Mouse (Mus musculus) midbrain, embryonic 12.5 days (tissue): ENCODE measurements around the gene Limd1. TPM values are rescaled to one million over a fixed set of nuclear protein-coding genes. Genes with fewer than 3 reads are reported as not detected.

Experiments
- ATAC-seq: fragments of 200-750 bp; cut with Nextera tagmentation; 2 replicates; pipeline ENCODE4 v1.8.0; 2017; ENCODE audit warnings: low read depth, moderate TSS enrichment, moderate library complexity; ENCODE audit not compliant: low FRiP score
- H3K27ac ChIP-seq: fragments of 300-500 bp; sonication (generic); replicated peaks from 2 replicates; pipeline ENCODE4 v1.5.1; 2016; ENCODE audit warnings: mild to moderate bottlenecking
- H3K27me3 ChIP-seq: fragments of 300-500 bp; sonication (generic); 2 replicates; pipeline ENCODE4 v1.6.1; 2016; ENCODE audit warnings: mild to moderate bottlenecking
- H3K36me3 ChIP-seq: fragments of 300-500 bp; sonication (generic); 2 replicates; pipeline ENCODE4 v1.6.1; 2016
- H3K4me1 ChIP-seq: fragments of 300-500 bp; sonication (generic); 2 replicates; pipeline ENCODE4 v1.6.1; 2016
- H3K4me2 ChIP-seq: fragments of 300-500 bp; sonication (generic); replicated peaks from 2 replicates; pipeline ENCODE4 v1.6.1; 2016; ENCODE audit warnings: mild to moderate bottlenecking, moderate library complexity
- H3K4me3 ChIP-seq: fragments of 300-500 bp; sonication (generic); 2 replicates; pipeline ENCODE4 v1.5.1; 2016; ENCODE audit warnings: mild to moderate bottlenecking
- H3K9ac ChIP-seq: fragments of 300-500 bp; sonication (generic); replicated peaks from 2 replicates; pipeline ENCODE4 v1.6.1; 2016; ENCODE audit warnings: mild to moderate bottlenecking, moderate library complexity
- H3K9me3 ChIP-seq: fragments of 300-500 bp; sonication (generic); 2 replicates; pipeline ENCODE4 v1.6.1; 2016; ENCODE audit warnings: mild to moderate bottlenecking
- WGBS: fragments of 180-500 bp; shearing (Covaris S2); methylation state at CpG from one replicate; pipeline ENCODE4 v1.1.7; 2016; 5-methylcytosine and 5-hydroxymethylcytosine counted together
- polyA plus RNA-seq: library from polyadenylated mRNA; unstranded; fragments of >200 nt; fragmentation: Nextera tagmentation; extraction: Ambion mirVana; gene quantifications from 2 replicates; pipeline ENCODE4 v1.2.1, GENCODE M21; 2016

Limd1 gene
- polyA plus RNA-seq, 1 experiment from 2014 or later: 45.3 TPM

DNA sequence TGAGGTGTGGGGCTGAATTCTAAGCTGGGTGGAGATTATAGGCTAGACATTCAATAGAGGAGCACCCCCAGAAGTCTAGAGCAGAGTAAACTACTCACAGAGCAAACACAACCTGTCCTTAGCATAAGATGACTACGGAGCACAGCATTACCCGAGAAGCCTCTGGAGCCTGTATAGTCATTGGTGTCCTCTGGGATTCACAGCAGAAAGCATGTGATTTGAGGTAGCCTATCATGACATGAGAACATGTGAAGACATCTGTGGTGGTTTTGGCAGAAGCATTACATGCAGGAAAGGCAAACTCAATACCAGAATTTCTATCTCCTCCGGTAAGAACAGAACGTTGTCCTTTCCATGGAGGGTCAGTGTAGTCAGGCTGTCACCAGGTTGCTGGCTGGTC is 7.1 kb downstream of the Limd1 start:
- 94% methylated on average over 4 of the region's 4 CpGs for WGBS
- no peak overlapping the region for H3K4me2 ChIP-seq
- H3K9ac ChIP-seq: no peak overlapping the region
- H3K27ac ChIP-seq: no peak overlapping the region
- ATAC-seq: no peak
- H3K9me3 ChIP-seq: no peaks in the 10 kb centered on the region
- H3K36me3 ChIP-seq: peaks cover 13% of the 10 kb centered on the region; the same call in 1 of the 2 replicates
- no peaks in the 10 kb centered on the region for H3K27me3 ChIP-seq
- no peak overlapping the region for H3K4me3 ChIP-seq
- H3K4me1 ChIP-seq: peaks cover 27% of the 10 kb centered on the region

DNA sequence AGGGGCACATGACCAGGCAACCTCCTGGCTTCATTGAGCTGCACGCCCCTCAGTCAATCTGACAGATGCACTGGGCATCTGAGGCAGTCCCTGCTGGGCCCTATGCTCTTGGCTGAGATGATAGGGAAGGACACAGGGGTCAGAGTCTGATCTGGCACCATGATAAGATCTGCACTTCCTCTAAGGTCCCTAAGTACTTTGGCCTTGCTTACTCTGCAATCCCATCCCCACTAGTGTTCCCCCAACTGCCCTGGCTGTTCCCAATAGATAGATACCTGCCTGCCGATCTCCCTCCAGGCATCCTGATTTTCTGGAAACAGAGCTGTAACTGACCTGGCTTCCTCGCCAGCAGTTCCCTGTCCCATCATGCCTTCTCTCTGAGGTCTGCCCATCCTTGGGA is 8.1 kb downstream of the Limd1 start:
- 78% methylated on average over 3 of the region's 3 CpGs for WGBS
- Histone ChIP-seq H3K9ac (no peak overlapping the region), H3K27me3 (no peaks in the 10 kb centered on the region), H3K4me3 (no peak overlapping the region), H3K9me3 (no peaks in the 10 kb centered on the region), H3K4me1 (peaks cover 18% of the 10 kb centered on the region), H3K27ac (no peak overlapping the region), H3K36me3 (peaks cover 8% of the 10 kb centered on the region; the same call in 1 of the 2 replicates), H3K4me2 (no peak overlapping the region)
- no peak for ATAC-seq

DNA sequence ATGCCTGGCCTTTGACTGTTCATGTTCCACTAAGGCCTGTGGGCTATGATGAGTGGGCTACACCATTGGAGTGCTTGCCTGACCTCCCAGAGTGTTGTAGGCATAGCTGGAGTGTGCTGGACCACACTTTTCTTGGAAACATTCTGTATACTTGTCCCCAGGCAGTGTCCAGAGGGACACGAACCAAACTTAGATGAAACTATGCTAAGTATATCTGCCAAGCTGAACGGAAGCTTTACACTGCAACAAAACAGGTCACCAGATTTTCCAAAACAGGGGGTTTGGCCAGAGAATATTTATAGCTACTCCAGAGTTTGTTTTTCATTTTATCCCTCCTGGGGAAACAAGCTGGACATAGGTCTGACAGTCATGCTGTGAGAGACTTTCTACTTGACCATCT is 10.6 kb downstream of the Limd1 start:
- Histone ChIP-seq H3K4me3 (no peak overlapping the region), H3K27ac (no peak overlapping the region), H3K4me1 (peaks cover 10% of the 10 kb centered on the region; the same call in 1 of the 2 replicates), H3K9me3 (no peaks in the 10 kb centered on the region), H3K27me3 (no peaks in the 10 kb centered on the region), H3K36me3 (0 out of 2 replicates have a peak, but pooled peaks cover 3% of the 10 kb centered on the region), H3K9ac (no peak overlapping the region), H3K4me2 (no peak overlapping the region)
- ATAC-seq: no peak
- WGBS: 81% methylated on average over 2 of the region's 2 CpGs

DNA sequence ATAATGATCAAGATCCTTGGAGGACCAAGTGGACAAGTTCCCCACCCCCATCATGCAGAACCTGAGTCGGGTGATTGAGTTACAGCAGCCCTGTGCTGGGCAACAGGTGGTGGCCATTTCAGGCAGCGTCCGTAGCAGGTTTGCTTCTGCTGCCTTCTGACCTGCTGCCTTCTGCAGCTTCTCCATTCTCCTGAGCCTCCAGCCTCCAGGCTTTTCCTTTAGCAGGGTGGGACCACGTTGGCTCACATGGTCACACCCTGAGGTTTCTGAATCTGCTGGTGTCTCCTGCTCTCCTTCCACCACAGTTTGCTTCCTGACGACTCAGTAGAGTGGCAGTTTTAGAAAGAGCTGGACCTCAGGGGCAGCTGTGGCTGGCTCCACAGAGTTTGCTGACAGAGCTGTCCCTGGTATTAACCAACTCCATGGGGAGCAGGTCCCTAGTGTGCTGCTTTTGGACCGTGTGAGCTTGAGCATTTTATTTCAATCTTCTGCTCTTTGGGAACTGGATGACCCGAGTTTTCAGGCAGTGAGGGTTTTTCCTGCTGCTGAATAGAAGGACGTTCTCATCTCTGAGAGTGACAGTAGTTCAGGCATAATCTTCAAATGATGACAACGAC is 11.3 kb downstream of the Limd1 start:
- H3K27ac ChIP-seq: no peak overlapping the region
- no peak overlapping the region for H3K4me2 ChIP-seq
- H3K4me3 ChIP-seq: no peak overlapping the region
- no peaks in the 10 kb centered on the region for H3K27me3 ChIP-seq
- H3K36me3 ChIP-seq: no peaks in the 10 kb centered on the region
- 84% methylated on average over 9 of the region's 9 CpGs for WGBS
- ATAC-seq: no peak
- H3K9me3 ChIP-seq: no peaks in the 10 kb centered on the region
- H3K9ac ChIP-seq: no peak overlapping the region
- H3K4me1 ChIP-seq: peaks cover 10% of the 10 kb centered on the region; the same call in 1 of the 2 replicates

DNA sequence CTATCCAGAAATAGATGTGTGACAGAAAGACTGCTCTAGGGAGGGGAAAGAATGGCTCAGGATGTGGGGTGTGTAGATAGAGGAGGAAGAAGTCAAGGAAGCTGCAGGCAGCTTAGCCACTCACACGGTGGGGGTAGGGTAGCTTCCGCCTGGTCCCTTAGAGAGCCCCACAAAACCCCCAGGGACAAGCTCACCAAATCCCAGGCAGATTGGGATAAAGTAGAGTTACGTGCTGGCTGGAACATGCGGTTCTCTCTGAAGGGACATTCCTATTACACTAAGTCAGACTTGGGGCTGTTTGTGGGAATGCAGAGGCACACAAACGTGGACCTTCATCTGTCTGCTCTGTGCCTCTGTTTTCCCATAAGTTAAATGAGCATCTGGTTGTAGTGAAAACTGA is 12.4 kb downstream of the Limd1 start:
- Histone ChIP-seq H3K27ac (no peak overlapping the region), H3K9ac (no peak overlapping the region), H3K27me3 (no peaks in the 10 kb centered on the region), H3K4me2 (no peak overlapping the region), H3K9me3 (no peaks in the 10 kb centered on the region), H3K4me1 (peaks cover 10% of the 10 kb centered on the region; the same call in 1 of the 2 replicates), H3K4me3 (no peak overlapping the region), H3K36me3 (no peaks in the 10 kb centered on the region)
- WGBS: 88% methylated on average over 5 of the region's 5 CpGs
- ATAC-seq: no peak

DNA sequence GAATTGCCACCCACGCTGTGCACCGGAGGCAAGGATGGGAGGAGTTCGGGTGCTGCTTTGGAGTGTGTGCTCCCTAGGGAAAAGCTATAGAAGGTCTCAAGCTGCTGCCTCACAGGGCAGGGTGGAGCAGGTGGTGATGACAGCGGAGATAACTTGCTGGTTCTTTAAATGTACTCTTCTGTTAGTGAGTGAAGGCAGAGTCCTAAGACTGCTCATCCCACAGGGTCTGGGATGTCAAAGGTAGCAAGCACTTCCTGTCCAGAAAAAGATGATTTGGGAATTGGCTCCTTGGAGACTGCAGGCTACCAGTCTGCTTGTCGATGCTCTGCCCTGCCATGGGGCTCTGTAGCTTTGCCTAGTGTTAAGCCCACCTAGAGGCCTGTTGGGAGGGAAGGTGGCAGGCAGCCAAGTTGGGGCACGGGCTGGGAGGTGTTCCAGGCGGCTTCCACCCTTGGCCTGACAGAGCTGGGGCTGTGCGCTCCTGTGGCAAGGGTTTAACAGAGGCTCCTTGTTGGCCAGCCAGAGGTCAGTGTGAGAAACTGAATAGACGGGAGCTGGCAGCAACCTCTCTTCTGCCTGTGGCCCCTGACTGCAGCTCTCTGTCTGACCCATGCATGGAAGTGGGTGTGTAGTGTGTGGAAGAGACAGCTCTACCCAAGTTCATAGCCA is 13.5 kb downstream of the Limd1 start:
- Histone ChIP-seq H3K4me1 (peaks cover 10% of the 10 kb centered on the region; the same call in 1 of the 2 replicates), H3K36me3 (no peaks in the 10 kb centered on the region), H3K9me3 (no peaks in the 10 kb centered on the region), H3K27me3 (no peaks in the 10 kb centered on the region), H3K4me2 (no peak overlapping the region), H3K27ac (no peak overlapping the region), H3K9ac (no peak overlapping the region), H3K4me3 (no peak overlapping the region)
- 82% methylated on average over 9 of the region's 9 CpGs for WGBS
- ATAC-seq: no peak

DNA sequence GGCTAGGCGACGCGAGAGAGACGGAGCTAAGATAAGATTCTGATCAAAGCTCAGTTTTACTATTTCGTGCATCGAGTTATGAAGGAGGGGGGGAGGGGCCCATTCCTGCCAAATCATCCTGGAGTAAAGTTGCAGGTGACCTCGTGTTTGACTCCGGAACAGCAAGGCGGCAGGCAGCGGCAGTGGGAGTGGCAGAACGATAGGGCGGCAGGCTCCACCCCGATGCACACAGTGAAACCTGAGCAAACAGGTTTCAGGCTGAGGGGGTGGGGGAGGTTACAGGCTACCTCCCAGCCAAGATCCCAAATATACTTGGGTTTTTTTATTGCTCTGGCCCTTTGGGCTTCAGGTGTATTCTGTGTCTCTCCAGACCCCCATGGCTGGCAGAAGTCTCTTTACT is 18.2 kb downstream of the Limd1 start:
- H3K27me3 ChIP-seq: no peaks in the 10 kb centered on the region
- no peaks in the 10 kb centered on the region for H3K9me3 ChIP-seq
- H3K36me3 ChIP-seq: peaks cover 14% of the 10 kb centered on the region; the same call in 1 of the 2 replicates
- no peak overlapping the region for H3K4me3 ChIP-seq
- 21% methylated on average over 13 of the region's 13 CpGs for WGBS
- peaks cover 9% of the 10 kb centered on the region; the same call in 1 of the 2 replicates for H3K4me1 ChIP-seq
- no peak overlapping the region for H3K9ac ChIP-seq
- no peak overlapping the region for H3K27ac ChIP-seq
- no peak overlapping the region for H3K4me2 ChIP-seq
- ATAC-seq: no peak

DNA sequence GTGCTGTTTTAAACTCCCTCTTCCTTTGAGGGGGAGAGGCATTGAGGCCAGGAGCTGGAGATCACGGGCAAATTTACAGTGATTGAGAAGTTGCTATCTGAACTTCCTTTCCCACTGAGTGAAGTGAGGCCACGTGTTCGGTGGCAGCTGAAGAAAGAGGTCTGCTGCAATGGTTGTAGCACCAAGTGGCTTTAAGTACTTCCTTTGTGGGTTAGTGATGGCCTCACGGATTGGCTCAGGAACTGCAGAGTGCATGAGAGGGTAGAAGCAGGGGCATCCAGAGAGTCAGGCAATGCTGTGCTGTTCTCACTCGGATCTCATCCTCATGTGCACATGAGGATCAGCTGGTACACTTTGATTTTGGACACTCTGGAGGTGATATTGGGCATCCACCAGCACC is 19.4 kb downstream of the Limd1 start:
- H3K27me3 ChIP-seq: no peaks in the 10 kb centered on the region
- H3K36me3 ChIP-seq: peaks cover 16% of the 10 kb centered on the region
- 92% methylated on average over 5 of the region's 5 CpGs for WGBS
- no peak overlapping the region for H3K27ac ChIP-seq
- H3K4me3 ChIP-seq: no peak overlapping the region
- no peak overlapping the region for H3K9ac ChIP-seq
- H3K9me3 ChIP-seq: no peaks in the 10 kb centered on the region
- no peak overlapping the region for H3K4me2 ChIP-seq
- H3K4me1 ChIP-seq: no peaks in the 10 kb centered on the region
- ATAC-seq: no peak

DNA sequence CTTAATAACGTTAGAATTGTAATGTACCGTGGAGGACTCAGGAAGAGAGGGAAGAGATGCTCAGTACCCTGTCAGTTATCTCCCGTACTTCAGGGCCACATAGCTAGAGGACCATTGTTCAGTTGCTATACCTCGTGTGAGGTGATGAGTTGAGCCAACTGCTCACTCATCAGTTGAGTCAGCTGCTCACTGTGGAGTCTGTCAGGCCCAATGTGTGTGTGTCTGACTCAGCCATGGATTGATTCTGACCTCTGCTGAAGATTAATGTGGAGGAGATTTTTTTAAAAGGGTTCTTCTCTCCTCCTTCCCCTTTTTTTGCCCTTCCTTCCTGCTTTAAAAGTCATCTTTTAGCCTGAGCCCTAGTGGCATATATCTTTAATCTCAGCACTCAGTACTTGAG is 22.0 kb downstream of the Limd1 start:
- Histone ChIP-seq H3K27me3 (no peaks in the 10 kb centered on the region), H3K36me3 (peaks cover 20% of the 10 kb centered on the region), H3K4me3 (no peak overlapping the region), H3K4me2 (no peak overlapping the region), H3K4me1 (no peaks in the 10 kb centered on the region), H3K9ac (no peak overlapping the region), H3K9me3 (no peaks in the 10 kb centered on the region), H3K27ac (no peak overlapping the region)
- ATAC-seq: no peak
- 87% methylated on average over 4 of the region's 4 CpGs for WGBS

DNA sequence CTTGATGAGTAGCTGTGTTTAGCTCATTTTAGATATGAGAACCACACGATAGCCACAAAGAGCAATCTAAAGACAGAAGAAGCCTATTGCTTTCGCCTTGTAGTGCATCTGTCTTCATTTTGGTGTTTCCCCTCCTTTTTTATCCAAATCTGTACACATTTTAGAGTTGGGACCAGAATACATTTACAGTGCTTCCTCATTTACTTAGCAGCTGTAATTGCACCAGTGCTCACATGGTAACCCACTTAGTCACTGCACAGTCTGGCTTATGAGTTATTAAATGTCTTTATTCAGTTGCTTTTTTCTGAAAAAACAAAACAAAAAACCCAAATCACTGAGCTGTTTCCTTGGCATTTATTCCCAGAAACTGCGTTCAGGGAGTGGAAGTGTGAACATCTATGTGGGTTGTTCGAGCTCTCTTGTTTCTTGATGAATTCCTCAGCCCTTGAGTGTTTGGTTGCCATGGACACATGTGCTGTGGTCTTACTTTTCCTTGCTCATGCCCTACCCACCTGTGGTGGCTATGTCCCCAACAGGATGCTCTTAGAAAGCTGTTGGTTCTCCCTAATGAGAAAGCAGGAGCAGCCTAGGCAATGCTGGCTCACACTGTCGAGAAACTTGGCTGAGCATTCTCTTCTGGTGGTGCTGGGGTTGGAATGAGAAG is 24.8 kb downstream of the Limd1 start:
- Histone ChIP-seq H3K9ac (no peak overlapping the region), H3K4me2 (no peak overlapping the region), H3K36me3 (peaks cover 20% of the 10 kb centered on the region), H3K9me3 (no peaks in the 10 kb centered on the region), H3K4me1 (no peaks in the 10 kb centered on the region), H3K4me3 (no peak overlapping the region), H3K27me3 (no peaks in the 10 kb centered on the region), H3K27ac (no peak overlapping the region)
- 82% methylated on average over 5 of the region's 5 CpGs for WGBS
- ATAC-seq: no peak

DNA sequence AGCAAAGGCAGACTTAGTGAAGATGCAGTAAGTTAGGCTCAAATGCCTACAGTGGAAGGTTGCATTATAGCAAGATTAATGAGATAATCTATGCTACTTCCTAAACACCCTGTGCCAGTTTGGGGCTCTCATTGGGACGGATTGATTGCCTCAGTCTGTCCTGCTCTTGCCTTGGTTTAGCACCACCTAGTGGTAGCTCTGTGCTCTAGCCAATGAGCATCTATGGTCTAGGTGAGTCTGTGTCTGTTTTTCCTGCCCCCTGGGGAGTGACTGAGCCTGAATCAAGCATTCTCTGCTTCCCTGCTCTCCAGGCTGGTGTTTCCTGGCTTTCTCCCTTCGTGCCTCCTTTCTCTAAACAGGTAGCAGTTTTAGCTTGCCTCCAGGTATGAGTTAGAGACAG is 25.8 kb downstream of the Limd1 start:
- Histone ChIP-seq H3K27me3 (no peaks in the 10 kb centered on the region), H3K4me2 (no peak overlapping the region), H3K9ac (no peak overlapping the region), H3K27ac (no peak overlapping the region), H3K4me3 (no peak overlapping the region), H3K9me3 (no peaks in the 10 kb centered on the region), H3K36me3 (peaks cover 20% of the 10 kb centered on the region), H3K4me1 (no peaks in the 10 kb centered on the region)
- WGBS: 11% methylated on average over 2 of the region's 2 CpGs
- ATAC-seq: peak; percentile 62; the same call in 1 of the 2 replicates

DNA sequence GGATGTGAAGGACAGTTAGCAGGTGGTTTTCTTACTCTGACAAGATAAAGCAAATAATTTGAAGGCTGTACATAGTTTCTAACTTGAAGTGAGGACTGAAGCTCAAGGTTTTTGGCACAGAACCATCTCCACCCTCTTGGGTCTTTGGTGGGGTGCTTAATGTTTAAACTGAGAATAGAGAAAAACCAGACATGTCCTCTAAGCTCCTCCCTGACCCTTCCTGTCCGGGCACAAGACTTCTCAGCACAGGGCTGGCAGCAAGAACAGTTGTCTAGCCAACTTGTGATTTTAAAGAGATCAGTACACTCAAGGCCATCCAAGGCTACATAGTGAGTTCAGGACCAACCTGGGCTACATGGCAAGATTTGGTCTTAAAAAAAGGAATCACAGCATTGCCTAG is 27.1 kb downstream of the Limd1 start:
- no peak overlapping the region for H3K9ac ChIP-seq
- 82% methylated on average over 1 of the region's 1 CpGs for WGBS
- no peak for ATAC-seq

More for the DNA sequence above, 27.1 kb downstream of the Limd1 start:
- Histone ChIP-seq H3K9me3 (no peaks in the 10 kb centered on the region), H3K4me1 (no peaks in the 10 kb centered on the region), H3K27me3 (no peaks in the 10 kb centered on the region), H3K4me2 (no peak overlapping the region), H3K36me3 (peaks cover 13% of the 10 kb centered on the region), H3K4me3 (no peak overlapping the region), H3K27ac (no peak overlapping the region)
